Mouse (Mus musculus) heart, adult 2 months (tissue): Measurements from ENCODE around the gene Abi1.

Experiments used
- CTCF ChIP-seq: fragments of 200-600 bp; IDR thresholded peaks from 2 replicates; pipeline ENCODE4 v1.8.1; 2022; ENCODE audit warnings: antibody characterized with exemption, mild to moderate bottlenecking, moderate library complexity
- EP300 ChIP-seq: fragments of 200-500 bp; IDR thresholded peaks from 2 replicates; pipeline ENCODE4 v1.6.1; 2011; ENCODE audit warnings: low read depth, low read length, control low read depth; ENCODE audit not compliant: insufficient read depth
- POLR2A ChIP-seq: fragments of 200-500 bp; IDR thresholded peaks from 2 replicates; pipeline ENCODE4 v1.6.1; 2011; ENCODE audit warnings: mild to moderate bottlenecking, low read depth, low read length, control low read depth; ENCODE audit not compliant: insufficient read depth

DNA sequence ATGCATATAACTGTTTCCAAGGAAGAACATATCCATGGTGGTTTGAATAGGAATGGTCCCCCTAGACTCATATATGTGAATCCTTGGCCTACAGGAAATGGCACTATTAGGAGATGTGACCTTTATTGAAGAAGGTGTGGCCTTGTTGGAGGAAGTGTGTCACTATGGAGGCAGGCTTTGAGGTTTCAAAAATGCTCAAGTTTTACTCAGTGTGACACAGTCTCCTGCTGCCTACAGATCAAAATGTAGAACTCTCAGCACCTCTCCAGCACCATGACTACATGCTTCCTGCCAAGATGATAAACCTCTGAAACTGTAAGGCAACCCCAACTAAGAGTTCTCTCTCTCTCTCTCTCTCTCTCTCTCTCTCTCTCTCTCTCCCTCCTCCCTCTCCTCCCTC lies 8.0 kb upstream of the Abi1 start:
- no peak for TF ChIP-seq EP300
- no peak for TF ChIP-seq POLR2A
- TF ChIP-seq CTCF: no peak
